Mouse (Mus musculus): ENCODE results near the gene Ubap2.

- no peak for TF ChIP-seq CTCF (IDR thresholded peaks at IDR 0.05; ENCODE audit: low read depth)
- TF ChIP-seq EP300 (optimal IDR thresholded peaks at IDR 0.05): no peak
Measured at GRCm38 (mm10) chr4:41156961-41157360, 118.0 kb downstream of the Ubap2 start.
